Mouse (Mus musculus) skeletal muscle tissue, adult 2 months (tissue): ENCODE measurements around the gene Stx2.

Experiments used
- DNase-seq: peaks from one replicate; pipeline ENCODE4 v3.0.0-alpha.2; 2012; ENCODE audit warnings: low read depth, low spot score

The Stx2 gene

DNA sequence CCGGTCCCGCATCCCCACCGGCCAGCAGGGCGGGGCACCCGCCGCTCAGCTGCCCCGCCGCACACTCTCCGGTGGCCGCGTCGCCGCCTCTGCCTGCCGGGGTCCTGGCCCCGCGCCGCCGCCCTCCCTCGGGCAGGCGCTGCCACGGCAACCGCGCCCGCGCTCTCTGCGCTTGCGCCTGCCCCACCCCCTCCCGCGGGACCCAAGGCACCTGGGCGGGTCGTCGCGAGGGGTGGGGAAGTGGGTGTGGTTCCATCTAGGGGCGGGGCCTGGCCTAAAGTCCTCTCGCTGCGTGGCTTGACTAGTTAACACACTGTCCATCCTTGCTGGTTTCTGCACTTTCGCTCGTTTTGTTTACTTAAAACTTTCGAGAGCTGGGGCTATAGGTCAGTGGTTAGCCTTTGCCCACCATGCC is at the start of gene Stx2:
Gene Stx2, minus strand, starts transcription at position 163 of the 415 bp plus-strand sequence.
- peak; percentile 82 for DNase-seq

DNA sequence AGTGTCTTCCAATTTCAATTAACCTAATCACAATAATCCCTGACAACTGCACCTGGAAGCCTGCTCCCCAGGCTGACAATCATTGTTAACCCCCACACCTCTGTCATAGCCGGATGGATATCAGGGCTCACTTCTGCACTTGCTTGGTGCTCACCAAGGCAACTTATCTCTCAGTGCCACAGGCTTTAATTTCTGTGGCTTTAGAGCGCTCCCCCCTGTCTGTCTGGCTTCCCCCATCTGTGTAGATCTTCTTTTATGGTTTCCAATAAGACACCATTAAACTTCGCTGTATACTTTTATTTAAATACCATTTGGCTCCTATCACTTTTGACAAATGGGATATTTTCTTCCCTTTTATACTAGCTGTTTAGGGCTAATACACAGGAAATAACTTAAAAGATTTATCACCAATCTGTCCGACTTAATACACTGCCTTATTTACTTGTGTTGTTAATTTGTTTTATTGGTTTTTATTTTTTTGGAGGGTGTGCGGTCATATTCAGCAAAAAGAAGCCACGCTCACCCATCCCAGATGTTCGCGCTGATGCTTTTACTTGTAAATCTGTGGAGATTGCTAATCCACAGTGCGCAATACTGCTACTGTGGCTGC is 46.4 kb upstream of the Stx2 start:
- DNase-seq, result no peak

- no peak for DNase-seq
Observed at GRCm38 (mm10) chr5:129052636-129053355, 44.4 kb upstream of the Stx2 start.

GRCm38 (mm10) chr5:129051910-129052309 is 43.5 kb upstream of the Stx2 start:
- DNase-seq, result no peak

DNA sequence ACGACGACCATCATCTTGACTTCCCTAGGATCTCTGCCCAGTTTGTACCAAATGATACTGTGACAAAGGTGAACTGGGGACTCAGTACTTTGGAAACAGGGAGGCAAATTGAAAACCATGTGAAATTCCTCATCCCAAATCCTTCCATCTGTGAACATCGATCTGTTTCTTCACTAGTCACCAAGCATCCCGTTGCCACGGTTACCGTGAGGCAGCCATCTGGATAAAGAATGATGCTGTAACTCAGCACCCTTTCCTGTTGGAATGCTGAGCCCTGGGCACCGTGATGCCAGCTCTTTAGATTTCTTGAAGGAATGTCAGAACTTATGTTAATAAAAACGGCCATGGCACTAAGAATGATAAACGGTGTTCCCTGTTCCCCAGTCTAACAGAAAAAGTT is 41.0 kb upstream of the Stx2 start:
- DNase-seq, result no peak

DNA sequence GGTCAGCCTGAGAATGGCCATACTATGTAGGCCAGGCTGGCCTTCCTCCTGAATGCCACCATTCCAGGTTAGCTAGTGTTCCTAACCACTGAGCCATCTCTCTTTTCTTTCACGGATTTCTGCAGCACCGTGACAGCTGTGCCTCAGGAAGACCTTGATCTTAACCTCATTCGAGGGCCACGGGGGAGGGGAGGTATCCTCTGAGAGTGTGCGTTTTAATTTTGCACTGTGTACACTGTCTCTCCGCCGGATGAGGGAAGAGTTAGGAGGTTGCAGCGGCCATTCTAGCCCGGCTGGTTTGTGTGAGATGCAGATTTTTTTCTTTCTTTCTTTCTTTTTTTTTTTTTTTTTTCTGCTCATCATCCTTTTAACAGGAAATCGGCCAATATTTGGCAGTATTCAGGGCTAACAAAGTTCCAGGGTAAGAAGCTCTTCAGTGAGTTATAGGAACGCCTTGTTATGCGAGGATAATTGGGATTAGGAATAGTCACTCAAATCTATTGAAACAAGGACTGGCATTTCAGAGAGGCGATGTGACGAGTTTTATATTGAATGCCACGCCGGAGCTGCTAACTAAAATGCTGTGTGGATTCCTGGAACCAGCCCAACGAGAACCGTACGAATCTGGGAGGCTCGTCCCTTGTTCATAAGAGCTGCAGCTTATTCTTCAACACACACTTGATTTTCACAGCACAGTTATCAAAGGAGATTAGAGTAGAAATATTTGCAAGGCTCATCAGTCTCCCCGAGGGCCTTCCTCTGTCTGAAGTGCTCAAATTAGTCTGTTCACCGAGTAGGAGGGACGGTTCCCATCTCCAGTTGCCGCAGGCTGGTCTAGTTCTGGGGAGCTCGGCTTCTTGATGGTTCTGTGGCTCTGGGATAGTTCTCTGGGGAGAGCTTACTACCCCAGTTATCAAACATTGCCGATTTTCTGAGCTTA is 37.5 kb upstream of the Stx2 start:
- DNase-seq, result no peak

DNA sequence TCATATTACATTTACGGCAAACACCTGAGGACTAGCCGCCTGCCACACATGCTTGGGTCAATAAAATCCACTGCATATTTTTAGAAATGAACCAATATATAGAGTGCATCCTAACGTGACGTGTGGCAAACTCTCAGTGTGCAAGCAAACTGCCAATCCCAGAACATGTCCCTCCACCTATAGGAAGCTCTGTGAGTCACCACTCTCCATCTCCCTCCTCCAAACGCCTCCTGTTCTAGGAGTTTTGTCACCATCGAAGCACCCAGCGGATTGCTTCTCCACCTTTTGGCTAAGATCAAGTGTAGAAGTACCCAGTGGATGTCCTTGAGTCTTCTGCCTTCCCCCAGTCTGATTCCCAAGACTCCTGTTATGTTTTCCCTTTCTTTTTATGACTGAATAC is 29.4 kb upstream of the Stx2 start:
- no peak for DNase-seq

- DNase-seq, result no peak
Observed at GRCm38 (mm10) chr5:129036678-129037077, 28.3 kb upstream of the Stx2 start.

DNA sequence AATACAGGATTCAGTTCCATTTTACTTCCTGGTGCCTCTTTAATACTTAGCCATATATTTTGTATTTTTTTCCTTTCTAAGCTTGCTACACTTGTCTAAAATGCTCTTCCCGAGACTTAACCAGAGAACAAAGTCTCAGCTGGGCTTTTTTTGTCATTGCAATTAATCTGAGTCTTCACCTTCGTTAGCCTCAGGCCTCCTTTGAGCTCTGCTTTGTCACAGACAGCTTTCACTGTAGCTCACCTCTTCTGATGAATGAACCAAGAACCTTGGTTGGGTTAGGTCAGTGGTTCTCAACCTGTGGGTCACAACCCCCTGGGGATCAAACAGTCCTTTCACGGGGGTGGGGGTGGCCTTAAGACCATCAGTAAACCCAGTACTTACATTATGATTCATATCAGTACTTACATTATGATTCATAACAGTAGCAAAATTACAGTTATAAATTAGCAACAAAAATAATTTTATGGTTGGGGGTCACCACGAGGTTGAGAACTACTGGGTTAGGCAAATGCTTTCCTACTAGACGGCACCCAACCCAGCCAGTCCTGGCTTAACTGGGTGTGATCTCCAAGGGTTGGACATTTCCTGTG is 20.9 kb upstream of the Stx2 start:
- DNase-seq, result no peak

- DNase-seq, result no peak
Observed at GRCm38 (mm10) chr5:129026637-129027036, 18.3 kb upstream of the Stx2 start.

- DNase-seq, result no peak
Observed at GRCm38 (mm10) chr5:129026171-129026570, 17.8 kb upstream of the Stx2 start.

DNA sequence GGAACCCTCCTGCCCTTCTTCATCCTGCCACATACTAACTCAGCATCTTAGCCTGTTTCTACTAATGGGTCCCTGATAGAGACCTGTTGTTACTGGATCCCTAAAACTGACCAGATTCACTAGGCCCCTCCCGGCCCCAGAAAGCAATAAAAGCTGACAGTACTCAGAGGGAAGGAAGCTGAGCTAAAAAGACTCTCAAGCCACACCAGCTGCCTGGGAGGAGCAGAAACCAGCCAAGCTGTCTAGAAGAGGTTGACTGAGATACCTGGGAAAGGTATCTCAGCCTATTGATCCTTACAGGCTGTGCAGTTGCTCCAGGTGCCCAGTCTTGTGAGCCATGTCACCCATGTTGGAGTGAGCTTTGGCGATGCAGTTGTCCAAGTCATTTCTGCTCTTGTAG is 17.4 kb upstream of the Stx2 start:
- DNase-seq, result no peak

GRCm38 (mm10) chr5:129025048-129025447 is 16.7 kb upstream of the Stx2 start:
- no peak for DNase-seq

DNA sequence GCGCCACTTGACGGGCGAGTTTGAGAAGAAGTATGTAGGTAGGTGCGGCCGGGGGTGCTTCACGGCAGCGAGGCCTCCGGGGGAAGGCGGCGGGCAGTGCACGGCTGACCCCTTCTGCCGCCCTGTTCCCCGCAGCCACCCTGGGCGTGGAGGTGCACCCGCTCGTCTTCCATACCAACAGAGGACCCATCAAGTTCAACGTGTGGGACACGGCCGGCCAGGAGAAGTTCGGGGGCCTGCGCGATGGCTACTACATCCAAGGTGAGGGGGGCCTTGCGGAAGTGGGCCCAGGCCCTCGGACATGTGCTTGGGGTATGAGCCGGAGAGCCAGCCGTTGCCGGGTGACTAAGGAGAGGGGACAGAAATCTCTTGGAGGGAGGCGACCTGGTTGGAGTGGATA is 12.4 kb upstream of the Stx2 start:
- DNase-seq, result no peak

DNA sequence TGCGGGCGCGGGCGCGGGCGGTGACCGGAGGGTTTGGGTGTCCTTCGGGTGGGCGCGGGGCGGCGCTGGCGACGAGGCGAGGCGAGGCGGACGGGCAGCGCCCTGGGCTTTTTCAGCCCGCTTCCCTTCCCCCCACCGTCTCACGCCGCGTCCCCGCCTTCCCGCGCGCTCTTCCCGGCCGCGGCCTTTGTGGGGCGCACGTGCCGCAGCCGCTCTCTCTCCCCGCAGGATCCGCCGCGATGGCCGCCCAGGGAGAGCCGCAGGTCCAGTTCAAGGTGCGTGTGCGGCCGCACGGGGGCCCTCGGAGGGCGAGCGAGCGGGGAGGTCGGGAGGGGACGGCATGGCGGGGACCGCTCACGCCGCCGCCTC is 11.9 kb upstream of the Stx2 start:
- DNase-seq, result no peak

DNA sequence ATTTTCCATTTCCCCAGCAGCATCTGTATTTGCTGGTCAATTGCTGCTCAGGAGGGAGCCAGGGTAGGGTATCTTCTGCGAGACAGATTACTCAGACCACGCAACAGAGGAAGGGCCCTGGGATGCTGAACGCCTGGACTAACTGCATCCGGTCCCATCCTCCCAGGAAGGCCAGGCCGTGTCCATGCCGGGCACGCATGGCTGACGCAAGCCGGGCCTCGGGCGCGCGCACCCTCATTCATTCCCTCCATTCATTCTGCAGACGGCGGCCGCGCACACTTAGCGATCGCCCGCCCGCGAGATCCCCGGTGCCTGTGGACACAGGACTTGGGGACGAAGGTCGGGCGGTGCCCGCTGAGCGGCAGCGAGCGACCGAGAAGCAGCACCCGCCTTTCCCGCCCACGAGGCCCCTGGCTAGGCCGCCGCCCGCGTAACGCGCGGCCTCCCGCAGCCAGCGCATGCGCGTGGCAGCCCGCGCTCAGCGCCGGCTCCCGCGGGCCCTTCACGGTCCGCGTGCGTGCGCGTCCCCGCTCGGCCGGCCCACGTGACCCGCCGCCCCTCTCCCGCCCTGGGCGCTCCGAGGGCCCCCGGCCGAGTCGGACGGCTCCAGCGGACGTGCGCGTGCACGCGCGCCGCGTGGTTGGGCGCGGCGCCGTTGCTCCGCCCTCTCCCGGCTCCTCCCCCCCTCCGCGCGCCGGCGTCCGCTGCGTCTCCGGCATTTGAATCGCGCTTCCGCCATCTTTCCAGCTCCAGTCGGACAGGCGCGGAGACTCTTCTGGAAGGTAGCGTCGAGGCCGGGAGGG is 11.3 kb upstream of the Stx2 start, which contains the start of gene Ran:
Gene Ran, plus strand, starts transcription at position 573 of the 803 bp plus-strand sequence.
- DNase-seq, result peak; percentile 93

DNA sequence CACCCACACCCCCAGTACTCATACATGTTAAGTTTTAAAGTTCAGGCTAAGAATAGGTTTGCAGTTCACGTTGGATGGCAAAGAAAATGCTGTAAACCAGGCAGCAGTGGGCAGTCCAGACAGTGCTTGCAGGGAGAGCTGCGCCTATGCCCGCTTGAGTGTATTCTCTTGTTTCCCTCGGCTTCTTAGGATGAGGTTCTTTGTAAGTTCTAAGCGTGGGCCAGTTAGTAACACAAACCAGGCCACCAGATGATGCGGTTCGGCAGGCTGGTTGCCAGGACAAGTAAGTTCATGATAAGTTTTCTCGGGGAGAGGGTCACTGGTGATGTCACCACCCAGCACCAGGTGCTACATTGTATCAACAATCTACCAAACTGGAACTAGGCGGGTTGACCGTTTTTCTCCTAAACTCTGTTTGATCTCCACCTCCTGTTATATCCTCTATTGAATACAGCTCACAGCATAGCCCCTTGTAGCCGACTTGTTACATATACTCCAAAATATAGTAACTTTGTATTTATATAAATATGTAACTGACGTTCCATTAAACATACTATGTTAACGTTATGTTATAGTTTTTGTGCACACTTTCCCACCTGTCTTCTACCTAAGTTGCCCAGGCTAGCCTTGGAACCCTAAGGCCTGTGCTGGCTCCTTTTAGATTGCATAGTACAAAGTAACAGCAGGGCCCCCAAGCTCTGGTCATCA is 10.6 kb upstream of the Stx2 start:
- no peak for DNase-seq

- no peak for DNase-seq
Observed at GRCm38 (mm10) chr5:129016370-129016769, 8.0 kb upstream of the Stx2 start.

DNA sequence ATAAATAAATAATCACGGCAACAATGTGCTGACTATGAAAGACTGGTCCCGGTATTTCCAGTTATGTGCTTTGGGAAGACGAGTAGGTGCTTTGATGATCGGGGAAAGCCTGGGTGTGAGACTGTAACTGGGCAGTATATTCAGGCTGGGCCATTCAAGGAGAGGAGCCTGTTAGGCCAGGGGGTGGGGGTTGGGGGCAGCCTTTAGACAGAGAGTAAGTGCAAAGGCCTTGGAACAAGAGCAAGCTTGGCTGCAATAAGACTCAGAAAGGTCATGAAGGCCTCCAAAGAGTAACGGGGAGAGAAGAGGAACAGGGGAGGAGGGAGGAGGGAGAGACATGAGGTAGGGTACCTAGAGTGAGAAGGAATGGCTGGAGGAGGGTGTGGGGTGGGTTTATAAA is 7.2 kb upstream of the Stx2 start:
- no peak for DNase-seq

DNA sequence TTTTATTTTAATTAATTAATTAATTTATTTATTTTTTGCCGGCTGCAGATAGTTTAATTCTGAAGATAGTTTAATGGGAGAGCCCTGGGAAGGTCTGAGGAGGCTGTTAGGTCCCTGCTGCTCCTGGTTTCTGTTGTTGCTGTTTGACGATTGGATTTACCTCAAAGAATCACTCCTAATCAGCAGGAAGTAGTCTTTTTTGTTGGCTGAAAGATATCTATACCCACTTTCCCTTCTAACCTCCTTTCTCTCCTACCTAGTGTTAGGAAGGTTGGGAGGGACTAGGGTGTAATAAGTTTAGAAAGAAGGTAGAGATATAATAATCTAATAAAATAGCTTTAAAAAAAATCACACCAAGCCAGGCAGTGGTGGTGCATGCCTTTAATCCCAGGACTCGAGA is 6.6 kb upstream of the Stx2 start:
- no peak for DNase-seq

- no peak for DNase-seq
Observed at GRCm38 (mm10) chr5:129010937-129011336, 2.6 kb upstream of the Stx2 start.
